Mouse (Mus musculus) heart, postnatal 0 days (tissue): ENCODE measurements around the gene Slc2a8. TPM values are rescaled to one million over a fixed set of nuclear protein-coding genes. Genes with fewer than 3 reads are reported as not detected.
A peak's percentile ranks its signal among the peaks of the same experiment; 100 is the strongest.

Source experiments
- ATAC-seq: fragments of 200-750 bp; cut with Nextera tagmentation; 2 replicates; pipeline ENCODE4 v1.8.0; 2017; ENCODE audit warnings: low read depth, moderate number of reproducible peaks, moderate library complexity; ENCODE audit not compliant: insufficient read depth
- DNase-seq: peaks from one replicate; pipeline ENCODE4 v3.0.0-alpha.2; 2016; ENCODE audit warnings: low spot score
- H3K27ac ChIP-seq: fragments of 300-500 bp; sonication (generic); 2 replicates; pipeline ENCODE4 v1.5.1; 2014; ENCODE audit warnings: low read depth, mild to moderate bottlenecking
- H3K27me3 ChIP-seq: fragments of 300-500 bp; sonication (generic); 2 replicates; pipeline ENCODE4 v1.6.1; 2014; ENCODE audit warnings: low read length, mixed read lengths; ENCODE audit not compliant: control insufficient read depth, insufficient read depth
- H3K36me3 ChIP-seq: fragments of 300-500 bp; sonication (generic); replicated peaks from 2 replicates; pipeline ENCODE4 v1.6.1; 2014; ENCODE audit warnings: low read length, mixed read lengths; ENCODE audit not compliant: control insufficient read depth, insufficient read depth
- H3K4me1 ChIP-seq: fragments of 300-500 bp; sonication (generic); 2 replicates; pipeline ENCODE4 v1.6.1; 2014; ENCODE audit warnings: antibody characterized with exemption; ENCODE audit not compliant: control insufficient read depth, insufficient read depth
- H3K4me2 ChIP-seq: fragments of 300-500 bp; sonication (generic); 2 replicates; pipeline ENCODE4 v1.6.1; 2014; ENCODE audit warnings: low read depth, mild to moderate bottlenecking, low read length, moderate library complexity
- H3K4me3 ChIP-seq: fragments of 300-500 bp; sonication (generic); 2 replicates; pipeline ENCODE4 v1.5.1; 2014; ENCODE audit warnings: low read depth, low read length
- H3K9ac ChIP-seq: fragments of 300-500 bp; sonication (generic); replicated peaks from 2 replicates; pipeline ENCODE4 v1.6.1; 2014; ENCODE audit warnings: low read depth, low read length, mixed read lengths
- H3K9me3 ChIP-seq: fragments of 300-500 bp; sonication (generic); replicated peaks from 2 replicates; pipeline ENCODE4 v1.6.1; 2016; ENCODE audit warnings: low read length; ENCODE audit not compliant: control insufficient read depth
- CTCF ChIP-seq: IDR thresholded peaks from 2 replicates; pipeline ENCODE4 v1.5.1; 2016; ENCODE audit warnings: antibody characterized with exemption, control low read depth, low read depth
- EP300 ChIP-seq: IDR thresholded peaks from 2 replicates; pipeline ENCODE4 v1.6.1; 2016; ENCODE audit warnings: antibody characterized with exemption, low read depth
- WGBS: fragments of 180-500 bp; shearing (Covaris S2); extraction: QIAGEN DNeasy Blood & Tissue Kit; methylation state at CpG from one replicate; pipeline ENCODE4 v1.1.7; 2014; 5-methylcytosine and 5-hydroxymethylcytosine counted together
- polyA plus RNA-seq: library from polyadenylated mRNA; unstranded; fragments of >200 nt; fragmentation: Nextera tagmentation; extraction: Ambion mirVana; gene quantifications from 2 replicates; pipeline ENCODE4 v1.2.1, GENCODE M21; 2015
- total RNA-seq: library from RNA; depleted of rRNA; stranded (reverse); fragments of >200 nt; gene quantifications from 2 replicates; pipeline ENCODE4 v1.2.3, GENCODE M21; 2014; ENCODE audit warnings: low replicate concordance; rRNA removed

Slc2a8 gene
- total RNA-seq = 42.1 and 46.2 TPM in 2 replicates
- 24.7 and 27.9 TPM in 2 replicates for polyA plus RNA-seq

- Histone ChIP-seq H3K27ac (peak within 1 kb of the TSS; percentile 66), H3K36me3 (no peaks in the 10 kb centered on the region), H3K4me1 (peaks cover 11% of the 10 kb centered on the region), H3K9ac (peak within 1 kb of the TSS; percentile 84), H3K9me3 (no peaks in the 10 kb centered on the region), H3K4me2 (peak within 1 kb of the TSS; percentile 100), H3K4me3 (peak within 1 kb of the TSS; percentile 83), H3K27me3 (no peaks in the 10 kb centered on the region)
- ATAC-seq = peak; percentile 98
- DNase-seq = peak; percentile 97
- TF ChIP-seq CTCF (no peak), EP300 (no peak)
- WGBS = 1% methylated on average over 50 of the region's 50 CpGs
These were observed at the start of gene Slc2a8 for GRCm38 (mm10) chr2:32981725-32982271. TSS of gene Slc2a8 (minus strand) at chr2:32982083.

GRCm38 (mm10) chr2:33025040-33025439, 43.2 kb upstream of the Slc2a8 start:
- Histone ChIP-seq H3K4me2 (no peak overlapping the region), H3K4me1 (no peaks in the 10 kb centered on the region), H3K27ac (no peak overlapping the region), H3K27me3 (no peaks in the 10 kb centered on the region), H3K9me3 (no peaks in the 10 kb centered on the region), H3K4me3 (no peak overlapping the region), H3K9ac (no peak overlapping the region), H3K36me3 (no peaks in the 10 kb centered on the region)
- DNase-seq (peak; percentile 34), ATAC-seq (peak; percentile 64)
- 55% methylated on average over 4 of the region's 4 CpGs for WGBS
- TF ChIP-seq EP300 = no peak
- no peak for TF ChIP-seq CTCF

- no peak overlapping the region for H3K4me2 ChIP-seq
- H3K36me3 ChIP-seq = no peaks in the 10 kb centered on the region
- H3K9me3 ChIP-seq = no peaks in the 10 kb centered on the region
- TF ChIP-seq EP300 (no peak), CTCF (peak; percentile 49)
- H3K4me3 ChIP-seq = no peak overlapping the region
- WGBS = 59% methylated on average over 10 of the region's 10 CpGs
- DNase-seq = peak; percentile 21
- no peak overlapping the region for H3K27ac ChIP-seq
- H3K27me3 ChIP-seq = no peaks in the 10 kb centered on the region
- H3K4me1 ChIP-seq = no peaks in the 10 kb centered on the region
- peak; percentile 76 for ATAC-seq
- H3K9ac ChIP-seq = no peak overlapping the region
These were observed 42.7 kb upstream of the Slc2a8 start for GRCm38 (mm10) chr2:33024564-33024963.

- Histone ChIP-seq H3K27ac (no peak overlapping the region), H3K9me3 (no peaks in the 10 kb centered on the region), H3K36me3 (no peaks in the 10 kb centered on the region), H3K4me3 (no peak overlapping the region), H3K4me1 (no peaks in the 10 kb centered on the region), H3K9ac (no peak overlapping the region), H3K27me3 (no peaks in the 10 kb centered on the region), H3K4me2 (no peak overlapping the region)
- DNase-seq (no peak), ATAC-seq (no peak)
- 69% methylated on average over 6 of the region's 6 CpGs for WGBS
- TF ChIP-seq CTCF (no peak), EP300 (no peak)
These were observed 41.0 kb upstream of the Slc2a8 start for GRCm38 (mm10) chr2:33022846-33023245.

- TF ChIP-seq EP300 (no peak), CTCF (no peak)
These were observed 36.1 kb upstream of the Slc2a8 start for GRCm38 (mm10) chr2:33018026-33018425.

GRCm38 (mm10) chr2:33017191-33017590, 35.3 kb upstream of the Slc2a8 start:
- Histone ChIP-seq H3K4me2 (no peak overlapping the region), H3K4me1 (no peaks in the 10 kb centered on the region), H3K4me3 (no peak overlapping the region), H3K9me3 (no peaks in the 10 kb centered on the region), H3K27me3 (no peaks in the 10 kb centered on the region), H3K36me3 (no peaks in the 10 kb centered on the region), H3K9ac (no peak overlapping the region), H3K27ac (no peak overlapping the region)
- WGBS = 57% methylated on average over 2 of the region's 2 CpGs
- no peak for TF ChIP-seq EP300
- TF ChIP-seq CTCF = no peak
- no peak for DNase-seq
- ATAC-seq = no peak

More at GRCm38 (mm10) chr2:33018026-33018425, 36.1 kb upstream of the Slc2a8 start:
- WGBS = 2% methylated on average over 6 of the region's 6 CpGs
- peak; percentile 26 for DNase-seq
- Histone ChIP-seq H3K27ac (no peak overlapping the region), H3K36me3 (no peaks in the 10 kb centered on the region), H3K4me1 (no peaks in the 10 kb centered on the region), H3K4me2 (no peak overlapping the region), H3K4me3 (no peak overlapping the region), H3K9ac (no peak overlapping the region), H3K9me3 (no peaks in the 10 kb centered on the region), H3K27me3 (no peaks in the 10 kb centered on the region)
- ATAC-seq = no peak
